Mouse (Mus musculus) liver, embryonic 14.5 days (tissue): ENCODE results near the gene Gpr160. TPM values are rescaled to one million over a fixed set of nuclear protein-coding genes. Genes with fewer than 3 reads are reported as not detected.

ENCODE experiments used
- ATAC-seq: fragments of 200-750 bp; cut with Nextera tagmentation; 2 replicates; pipeline ENCODE4 v1.8.0; 2017; ENCODE audit warnings: moderate number of reproducible peaks, mild to moderate bottlenecking, moderate library complexity; ENCODE audit not compliant: insufficient read depth
- DNase-seq, 3 experiments: peaks; one replicate each; pipeline ENCODE4 v3.0.0-alpha.2; 2012 to 2013; ENCODE audit warnings: low read depth in 3 of 3, low spot score in 3 of 3
- H3K27ac ChIP-seq: fragments of 300-500 bp; sonication (generic); 2 replicates; pipeline ENCODE4 v1.5.1; 2014; ENCODE audit warnings: moderate library complexity, mild to moderate bottlenecking, control low read depth, inconsistent platforms
- H3K27me3 ChIP-seq: fragments of 300-500 bp; sonication (generic); 2 replicates; pipeline ENCODE4 v1.6.1; 2014; ENCODE audit warnings: mild to moderate bottlenecking, low read length, moderate library complexity; ENCODE audit not compliant: control insufficient read depth, insufficient read depth
- H3K36me3 ChIP-seq: fragments of 300-500 bp; sonication (generic); replicated peaks from 2 replicates; pipeline ENCODE4 v1.6.1; 2014; ENCODE audit warnings: low read depth; ENCODE audit not compliant: control insufficient read depth, insufficient read depth
- H3K4me1 ChIP-seq, 2 experiments: fragments of 200-500 bp in 1 of 2; fragments of 300-500 bp in 1 of 2; sonication (generic) in 1 of 2; replicated peaks; 2 replicates each; pipeline ENCODE4 v1.6.1; 2012 to 2014; ENCODE audit warnings: antibody characterized with exemption in 1 of 2, inconsistent platforms in 1 of 2, low read length in 1 of 2; ENCODE audit not compliant: control insufficient read depth in 2 of 2, insufficient read depth in 2 of 2
- H3K4me2 ChIP-seq: fragments of 300-500 bp; sonication (generic); 2 replicates; pipeline ENCODE4 v1.6.1; 2014; ENCODE audit warnings: low read depth, mild to moderate bottlenecking, control low read depth, moderate library complexity
- H3K4me3 ChIP-seq, 2 experiments: fragments of 200-500 bp in 1 of 2; fragments of 300-500 bp in 1 of 2; sonication (generic) in 1 of 2; 2 replicates each; pipeline ENCODE4 v1.5.1; 2012 to 2014; ENCODE audit warnings: low read depth in 2 of 2, low read length in 2 of 2, mild to moderate bottlenecking in 2 of 2, control low read depth in 1 of 2, inconsistent platforms in 1 of 2, moderate library complexity in 1 of 2; ENCODE audit not compliant: insufficient read depth in 1 of 2
- H3K9ac ChIP-seq: fragments of 300-500 bp; sonication (generic); replicated peaks from 2 replicates; pipeline ENCODE4 v1.6.1; 2014; ENCODE audit warnings: mild to moderate bottlenecking, control low read depth, moderate library complexity
- H3K9me3 ChIP-seq: fragments of 300-500 bp; sonication (generic); 2 replicates; pipeline ENCODE4 v1.6.1; 2016; ENCODE audit warnings: low read length, mixed read lengths; ENCODE audit not compliant: control insufficient read depth
- CTCF ChIP-seq: IDR thresholded peaks from 2 replicates; pipeline ENCODE4 v1.5.1; 2016; ENCODE audit warnings: antibody characterized with exemption, low read depth, control low read depth
- EP300 ChIP-seq: IDR thresholded peaks from 2 replicates; pipeline ENCODE4 v1.6.1; 2016; ENCODE audit warnings: antibody characterized with exemption, low read depth
- WGBS: fragments of 180-500 bp; shearing (Covaris S2); extraction: QIAGEN DNeasy Blood & Tissue Kit; methylation state at CpG from one replicate; pipeline ENCODE4 v1.1.7; 2014; ENCODE audit not compliant: insufficient replicate concordance; 5-methylcytosine and 5-hydroxymethylcytosine counted together
- polyA plus RNA-seq, 2 experiments: library from polyadenylated mRNA; depleted of rRNA in 1 of 2; stranded (reverse) in 1 of 2; unstranded in 1 of 2; fragments of >200 nt; fragmentation: Nextera tagmentation in 1 of 2; extraction: Ambion mirVana in 1 of 2; gene quantifications; 2 replicates each; pipeline versions ENCODE4 v1.2.1 to v1.2.3; 2012 to 2014

Gene Gpr160
- polyA plus RNA-seq, 2 experiments, result 1.5 to 4.8 TPM

GRCm38 (mm10) chr3:30831848-30832606, 23.7 kb upstream of the Gpr160 start:
- H3K9me3 ChIP-seq, result no peaks in the 10 kb centered on the region
- ATAC-seq (no peak), DNase-seq (no peak)
- H3K4me2 ChIP-seq, result no peak overlapping the region
- H3K4me3 ChIP-seq, result no peak overlapping the region
- no peaks in the 10 kb centered on the region for H3K27me3 ChIP-seq
- 54% methylated on average over 15 of the region's 15 CpGs for WGBS
- H3K36me3 ChIP-seq, result no peaks in the 10 kb centered on the region
- no peak overlapping the region for H3K27ac ChIP-seq
- H3K4me1 ChIP-seq, result no peaks in the 10 kb centered on the region; a peak in 1 of 4 replicates
- TF ChIP-seq EP300 (no peak), CTCF (no peak)
- no peak overlapping the region for H3K9ac ChIP-seq

GRCm38 (mm10) chr3:30833254-30833653, 22.5 kb upstream of the Gpr160 start:
- Histone ChIP-seq H3K27ac (no peak overlapping the region), H3K4me1 (no peaks in the 10 kb centered on the region; a peak in 1 of 4 replicates), H3K4me3 (no peak overlapping the region), H3K9me3 (no peaks in the 10 kb centered on the region), H3K27me3 (no peaks in the 10 kb centered on the region), H3K36me3 (no peaks in the 10 kb centered on the region), H3K4me2 (no peak overlapping the region), H3K9ac (no peak overlapping the region)
- WGBS, result 51% methylated on average over 3 of the region's 3 CpGs
- TF ChIP-seq CTCF, result no peak
- TF ChIP-seq EP300, result no peak
- ATAC-seq, result no peak
- no peak for DNase-seq

- H3K9ac ChIP-seq, result no peak overlapping the region
- no peak overlapping the region for H3K27ac ChIP-seq
- 63% methylated on average over 2 of the region's 2 CpGs for WGBS
- H3K4me2 ChIP-seq, result no peak overlapping the region
- H3K4me3 ChIP-seq, result no peak overlapping the region
- no peaks in the 10 kb centered on the region for H3K9me3 ChIP-seq
- no peaks in the 10 kb centered on the region for H3K36me3 ChIP-seq
- no peak for DNase-seq
- ATAC-seq, result no peak
- no peaks in the 10 kb centered on the region for H3K4me1 ChIP-seq
- TF ChIP-seq CTCF, result no peak
- TF ChIP-seq EP300, result no peak
- no peaks in the 10 kb centered on the region for H3K27me3 ChIP-seq
These were observed 10.0 kb upstream of the Gpr160 start for GRCm38 (mm10) chr3:30845755-30846154.

GRCm38 (mm10) chr3:30847413-30847812, 8.3 kb upstream of the Gpr160 start:
- Histone ChIP-seq H3K4me2 (no peak overlapping the region), H3K27me3 (no peaks in the 10 kb centered on the region), H3K4me1 (no peaks in the 10 kb centered on the region), H3K9me3 (no peaks in the 10 kb centered on the region), H3K4me3 (no peak overlapping the region), H3K9ac (no peak overlapping the region), H3K36me3 (no peaks in the 10 kb centered on the region), H3K27ac (no peak overlapping the region)
- TF ChIP-seq CTCF (no peak), EP300 (no peak)
- ATAC-seq (no peak), DNase-seq (no peak)
- 54% methylated on average over 1 of the region's 1 CpGs for WGBS

- Histone ChIP-seq H3K4me1 (no peaks in the 10 kb centered on the region), H3K4me2 (no peak overlapping the region), H3K9me3 (no peaks in the 10 kb centered on the region), H3K36me3 (no peaks in the 10 kb centered on the region), H3K27me3 (peaks cover 11% of the 10 kb centered on the region; the same call in 1 of the 2 replicates), H3K9ac (no peak overlapping the region), H3K27ac (no peak overlapping the region), H3K4me3 (no peak overlapping the region)
- WGBS, result 38% methylated on average over 6 of the region's 6 CpGs
- no peak for DNase-seq
- TF ChIP-seq EP300 (no peak), CTCF (no peak)
- no peak for ATAC-seq
These were observed 4.3 kb upstream of the Gpr160 start for GRCm38 (mm10) chr3:30851422-30851821.
